Mouse (Mus musculus) olfactory bulb, adult 2 months (tissue): ENCODE results near the gene Mapt.

ENCODE experiments used
- CTCF ChIP-seq: fragments of 200-500 bp; IDR thresholded peaks from 2 replicates; pipeline ENCODE4 v1.5.1; 2012; ENCODE audit warnings: low read depth, mild to moderate bottlenecking, low read length, moderate library complexity; ENCODE audit not compliant: insufficient read depth
- POLR2A ChIP-seq: fragments of 200-500 bp; IDR thresholded peaks from 2 replicates; pipeline ENCODE4 v1.6.1; 2012; ENCODE audit warnings: mild to moderate bottlenecking, low read depth, low read length, moderate library complexity; ENCODE audit not compliant: insufficient read depth

DNA sequence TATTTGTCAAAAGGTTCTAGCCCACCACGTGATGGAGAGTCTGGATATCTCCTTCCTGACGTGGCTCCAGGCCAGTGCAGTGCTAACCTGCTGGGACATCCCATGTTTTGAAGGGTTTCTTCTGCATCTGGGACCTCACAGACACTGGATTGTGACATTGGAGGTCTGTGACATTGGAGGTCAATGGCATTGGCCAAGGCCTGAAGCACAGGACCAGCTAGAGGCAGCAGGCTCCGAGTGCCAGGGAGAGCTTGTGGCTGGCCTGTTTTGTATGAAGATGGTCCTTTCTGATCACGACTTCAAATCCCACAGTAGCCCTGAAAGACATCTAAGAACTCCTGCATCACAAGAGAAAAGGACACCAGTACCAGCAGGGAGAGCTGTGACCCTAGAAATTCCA lies 99.0 kb downstream of the Mapt start:
- TF ChIP-seq POLR2A (no peak), CTCF (no peak)
